Mouse (Mus musculus) heart, postnatal 0 days (tissue): ENCODE data around the gene Pdzk1.

ENCODE experiments used
- CTCF ChIP-seq: IDR thresholded peaks from 2 replicates; pipeline ENCODE4 v1.5.1; 2016; ENCODE audit warnings: antibody characterized with exemption, control low read depth, low read depth
- EP300 ChIP-seq: IDR thresholded peaks from 2 replicates; pipeline ENCODE4 v1.6.1; 2016; ENCODE audit warnings: antibody characterized with exemption, low read depth

DNA sequence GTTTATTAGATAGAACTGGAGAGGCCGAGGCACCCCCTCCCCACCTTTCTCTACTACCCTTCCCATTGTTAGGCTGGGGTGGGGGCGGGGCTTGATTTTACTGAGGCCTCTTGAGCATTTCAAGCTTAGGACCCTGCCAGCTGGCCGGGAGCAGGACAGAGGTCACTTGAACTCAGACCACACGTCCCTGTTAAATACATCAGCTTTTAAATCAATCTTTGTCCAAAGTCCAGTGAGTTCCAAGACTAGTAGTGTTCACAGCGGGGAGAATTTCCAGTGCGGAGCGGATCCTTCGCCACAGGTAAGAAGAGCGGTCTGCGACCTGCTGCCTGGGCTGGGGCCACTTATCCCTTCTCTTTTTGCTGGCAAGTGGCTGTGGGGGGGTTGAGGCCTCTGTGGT, 772 bp downstream of the Pdzk1 start:
- TF ChIP-seq EP300 (no peak), CTCF (no peak)
